ENCODE assay signal across 1 mouse cellular context in the genomic region with DNA sequence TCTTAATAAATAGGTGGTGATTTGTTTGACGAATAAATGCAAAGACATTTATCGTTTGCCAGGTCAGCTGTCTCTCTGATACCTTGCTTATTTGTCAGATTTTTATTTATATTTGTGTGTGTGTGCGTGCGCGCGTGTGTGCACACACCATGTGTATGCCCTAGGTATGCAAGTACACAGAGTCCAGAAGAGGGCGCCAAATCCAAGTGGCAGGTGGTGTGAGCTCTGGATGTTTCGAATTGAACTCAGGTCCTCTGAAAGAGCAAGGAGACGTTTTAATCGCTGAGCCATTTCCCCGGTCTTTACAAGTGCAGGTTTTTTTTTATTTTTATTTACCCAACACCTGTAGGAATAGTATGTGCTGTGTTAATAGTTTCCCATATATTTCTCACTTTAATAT.
TF ChIP-seq lines count a peak whose summit lies in the region.

No protein-coding gene starts in this region.

TF ChIP-seq in MEL, 35 proteins besides CTCF, POLR2A, EP300 and RAD21:
- TF ChIP-seq MAZ (IDR thresholded peaks at IDR 0.05; ENCODE audit: low read depth, low read length): no peak
- TF ChIP-seq ZC3H11A (IDR thresholded peaks at IDR 0.05; ENCODE audit: low read depth, low read length): no peak
- TF ChIP-seq UBTF (IDR thresholded peaks at IDR 0.05; ENCODE audit: borderline replicate concordance, insufficient read depth, low read depth, low read length): no peak
- TF ChIP-seq MAX (IDR thresholded peaks at IDR 0.05; ENCODE audit: low read length): no peak
- TF ChIP-seq ETS1 (IDR thresholded peaks at IDR 0.05; ENCODE audit: low read depth, low read length): no peak
- no peak for TF ChIP-seq POLR2AphosphoS2 (IDR thresholded peaks at IDR 0.05; ENCODE audit: low read length)
- TF ChIP-seq MYC (IDR thresholded peaks at IDR 0.05; ENCODE audit: low read depth, low read length): no peak
- TF ChIP-seq USF1 (IDR thresholded peaks at IDR 0.05; ENCODE audit: low read depth, low read length): no peak
- no peak for TF ChIP-seq POLR2AphosphoS5 (IDR thresholded peaks at IDR 0.05; ENCODE audit: borderline replicate concordance, low read depth, low read length)
- TF ChIP-seq ZKSCAN1 (IDR thresholded peaks at IDR 0.05; ENCODE audit: low read depth, low read length): no peak
- no peak for TF ChIP-seq GATA1 (IDR thresholded peaks at IDR 0.05; ENCODE audit: low read depth, low read length)
- no peak for TF ChIP-seq CHD2 (IDR thresholded peaks at IDR 0.05; ENCODE audit: low read length)
- no peak for TF ChIP-seq ELF1 (IDR thresholded peaks at IDR 0.05; ENCODE audit: low read depth, low read length)
- TF ChIP-seq KAT2A (conservative IDR thresholded peaks at IDR 0.05; ENCODE audit: low read depth, low read length): no peak
- TF ChIP-seq NRF1 (IDR thresholded peaks at IDR 0.05; ENCODE audit: insufficient read depth, low read depth, low read length, poor library complexity, severe bottlenecking): no peak
- TF ChIP-seq USF2 (IDR thresholded peaks at IDR 0.05; ENCODE audit: borderline replicate concordance in 1 of 2, insufficient read depth in 1 of 2, low read depth in 1 of 2, low read length in 2 of 2): no peak
- TF ChIP-seq TBP (IDR thresholded peaks at IDR 0.05; ENCODE audit: low read depth, low read length): no peak
- no peak for TF ChIP-seq HCFC1 (IDR thresholded peaks at IDR 0.05; ENCODE audit: low read depth, low read length)
- no peak for TF ChIP-seq MAFK (IDR thresholded peaks at IDR 0.05; ENCODE audit: borderline replicate concordance, low read depth, low read length)
- no peak for TF ChIP-seq SIN3A (IDR thresholded peaks at IDR 0.05; ENCODE audit: low read length)
